Mouse (Mus musculus) lung, postnatal 25 days (tissue): ENCODE results near the gene Gm32717.
"Not testable (repeated sequence)": the region's sequence is repeated elsewhere in the genome, so short reads cannot be mapped to it uniquely, and the experiment has no call there.

Experiments
- DNase-seq: peaks from one replicate; pipeline ENCODE4 v3.0.0; 2022; ENCODE audit warnings: low spot score

Gm32717 gene

DNA sequence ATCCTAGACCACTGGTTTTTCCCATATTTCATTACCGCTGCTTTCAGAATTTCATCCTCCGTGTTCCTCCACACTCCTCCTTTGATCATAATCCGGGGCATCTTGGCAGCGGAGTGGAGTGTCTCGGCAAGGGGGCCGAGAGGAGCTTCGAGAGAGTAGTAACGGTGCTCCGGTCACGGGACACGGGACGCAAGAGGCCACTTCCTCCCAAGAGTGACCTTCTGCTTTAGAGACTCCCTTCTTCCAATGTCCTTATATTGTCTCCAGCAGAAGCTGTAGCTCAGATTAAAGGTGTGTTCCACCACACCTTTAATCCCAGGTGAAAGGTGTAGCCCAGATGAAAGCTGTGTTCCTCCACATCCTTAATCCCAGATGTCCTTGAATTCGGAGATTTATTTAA, at the start of gene Gm32717:
Gene Gm32717 (minus strand): TSS at position 101 of the 400 bp plus-strand sequence.
- not testable (repeated sequence) for DNase-seq

- DNase-seq, result not testable (repeated sequence)
These were observed 42.4 kb upstream of the Gm32717 start for GRCm38 (mm10) chr10:118283016-118283415.

DNA sequence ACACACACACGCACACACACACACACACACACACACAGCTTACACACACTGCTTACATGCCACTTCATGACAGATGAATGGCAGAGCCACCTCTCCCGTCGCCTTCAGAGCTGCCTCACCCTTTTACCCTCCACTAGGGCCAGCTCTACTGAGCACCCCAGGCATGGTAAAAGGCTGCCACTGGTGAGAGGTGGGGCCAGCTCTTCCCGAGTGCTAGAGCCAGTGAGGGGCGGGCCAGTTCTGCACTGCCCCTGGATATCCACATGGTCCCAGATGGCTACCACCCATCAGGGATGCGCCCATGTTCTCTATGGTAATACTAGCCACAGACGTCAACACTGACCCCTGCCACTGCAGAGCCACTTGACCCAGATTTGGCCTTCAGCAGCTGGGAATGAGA, 42.0 kb upstream of the Gm32717 start:
- DNase-seq, result not testable (repeated sequence)

GRCm38 (mm10) chr10:118278069-118278468, 37.5 kb upstream of the Gm32717 start:
- not testable (repeated sequence) for DNase-seq

DNA sequence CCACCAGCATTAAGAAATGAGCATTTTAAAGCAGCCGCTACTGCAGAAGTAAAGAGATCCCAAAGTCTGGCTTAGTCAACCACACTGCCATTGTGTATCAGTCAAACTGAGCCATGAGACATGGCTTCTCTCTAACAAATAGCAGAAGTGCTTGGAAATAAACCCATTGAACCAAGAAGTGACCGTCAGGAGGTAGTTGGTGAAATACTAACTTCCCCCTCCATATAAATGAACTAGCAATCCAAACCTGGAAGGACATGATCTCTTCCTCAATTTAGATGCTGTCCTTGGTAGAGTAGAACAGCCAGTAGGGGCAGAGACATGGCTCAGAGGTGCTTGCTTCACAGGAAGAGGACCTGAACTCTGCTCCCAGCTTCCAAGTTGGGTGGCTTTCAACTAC, 30.8 kb upstream of the Gm32717 start:
- DNase-seq, result not testable (repeated sequence)

DNA sequence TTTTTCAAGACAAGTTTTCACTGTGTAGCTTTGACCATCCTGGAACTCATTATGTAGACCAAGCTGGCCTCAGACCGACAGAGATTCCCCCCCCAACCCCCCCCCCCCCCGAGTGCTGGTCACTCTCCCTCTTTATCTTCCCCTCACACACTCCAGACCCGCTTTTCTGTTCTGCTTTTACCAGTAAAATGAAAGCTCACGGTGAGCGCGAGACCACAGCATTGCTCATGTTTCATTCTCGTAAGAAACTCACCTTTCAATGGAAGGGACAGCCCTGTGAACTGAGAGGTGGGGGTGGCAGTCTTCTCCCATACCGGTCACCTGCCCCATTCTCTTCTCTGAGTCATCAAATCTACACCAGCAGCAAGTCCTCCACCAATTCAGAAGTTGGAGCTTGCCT, 28.2 kb upstream of the Gm32717 start:
- not testable (repeated sequence) for DNase-seq

GRCm38 (mm10) chr10:118258388-118258787, 17.8 kb upstream of the Gm32717 start, which contains the start of gene Gm32802:
Gene Gm32802, plus strand, starts transcription at chr10:118258688.
- not testable (repeated sequence) for DNase-seq

DNA sequence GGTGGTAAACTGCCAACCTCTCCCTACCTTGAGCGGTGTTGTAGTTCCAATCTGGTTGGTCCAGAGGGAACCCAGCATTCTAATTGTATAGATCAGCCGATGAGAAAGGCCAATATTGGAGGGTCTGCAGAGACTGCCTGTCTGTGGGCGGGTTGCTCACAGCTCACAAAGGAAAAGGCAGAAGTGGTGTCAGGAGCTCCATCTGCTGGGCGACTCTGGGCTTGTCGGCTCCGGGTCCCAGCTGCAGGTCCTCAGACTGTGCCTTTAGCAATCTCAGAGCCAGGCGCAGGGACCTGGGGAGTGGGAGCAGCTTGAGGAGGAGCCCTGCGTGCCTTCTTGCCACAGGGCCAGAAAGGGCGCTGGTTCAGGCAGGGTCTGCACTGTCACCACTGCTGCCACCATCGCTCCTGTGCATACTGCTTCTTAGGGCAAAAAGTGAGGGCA, 10.3 kb upstream of the Gm32717 start:
- DNase-seq, result no peak

DNA sequence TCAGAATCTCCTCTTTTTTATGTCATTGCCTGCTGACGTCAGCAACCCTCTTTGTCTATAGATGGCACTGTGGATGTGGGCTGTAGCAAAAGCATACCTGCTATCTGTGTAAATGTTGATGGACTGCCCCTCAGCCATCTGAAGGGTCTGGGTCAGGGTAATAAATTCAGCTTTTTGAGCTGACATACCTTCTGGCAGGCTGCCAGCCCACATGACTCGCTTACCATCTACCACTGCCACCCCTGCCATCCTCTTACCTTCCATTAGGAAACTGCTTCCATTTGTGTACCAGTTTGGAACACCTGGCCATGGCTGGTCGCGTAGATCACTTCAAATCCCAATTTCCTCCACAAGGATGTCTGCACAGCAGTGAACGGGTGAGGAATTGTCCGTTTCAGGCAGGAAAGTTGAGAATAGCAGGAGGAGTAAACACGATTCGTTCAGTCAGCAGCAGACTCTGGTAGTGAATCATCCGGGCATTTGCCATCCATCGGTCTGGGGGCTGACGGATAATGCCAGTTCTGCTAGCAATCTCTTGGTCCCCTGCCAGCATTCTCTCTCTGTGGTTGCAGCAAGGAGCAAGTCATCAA, 8.5 kb upstream of the Gm32717 start:
- DNase-seq, result not testable (repeated sequence)

- DNase-seq, result not testable (repeated sequence)
These were observed 8.0 kb downstream of the Gm32717 start for GRCm38 (mm10) chr10:118232607-118233006.

- DNase-seq, result not testable (repeated sequence)
These were observed 13.0 kb downstream of the Gm32717 start for GRCm38 (mm10) chr10:118227629-118228028.

DNA sequence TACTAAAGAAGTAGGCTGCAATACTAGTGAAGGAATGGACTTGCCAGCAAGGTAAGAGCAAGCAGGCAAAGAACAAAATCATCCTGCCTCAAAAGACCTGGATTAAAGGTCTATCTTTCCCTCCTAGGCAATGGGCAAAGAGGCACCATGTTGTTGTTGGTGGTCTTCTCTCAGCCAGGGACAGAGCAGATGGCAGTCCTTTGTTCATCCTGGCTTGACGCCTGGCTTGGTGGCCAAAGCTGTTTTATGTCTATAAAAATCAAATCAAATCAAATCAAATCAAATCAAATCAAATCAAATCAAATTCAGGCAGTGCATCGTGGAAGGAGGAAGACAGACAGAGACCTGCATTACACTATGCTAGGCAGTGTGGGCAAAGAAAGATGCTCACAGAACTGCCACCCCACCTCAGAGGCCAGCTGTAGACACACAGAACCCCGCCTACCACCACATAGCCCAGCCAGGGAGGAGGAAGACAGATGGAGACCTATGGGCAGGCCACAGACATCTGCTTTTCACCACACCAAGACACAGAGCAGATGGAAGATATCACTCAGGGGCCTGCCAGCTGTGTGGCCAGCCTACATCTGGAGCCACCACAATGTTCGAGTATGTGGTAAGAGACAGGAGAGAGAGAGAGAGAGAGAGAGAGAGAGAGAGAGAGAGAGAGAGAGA, 24.7 kb downstream of the Gm32717 start:
- not testable (repeated sequence) for DNase-seq

- DNase-seq, result no peak
These were observed 35.9 kb downstream of the Gm32717 start, which contains the start of gene Il22 for GRCm38 (mm10) chr10:118204642-118205041. Gene Il22, plus strand, starts transcription at chr10:118204942.

GRCm38 (mm10) chr10:118195150-118195549, 45.4 kb downstream of the Gm32717 start:
- not testable (repeated sequence) for DNase-seq
